Mouse (Mus musculus) macrophage (primary cell): ENCODE results near the gene Nup214. TPM values are rescaled to one million over a fixed set of nuclear protein-coding genes. Genes with fewer than 3 reads are reported as not detected.

Experiments
- H3K27ac ChIP-seq: fragments of 350-480 bp; formaldehyde crosslinking; 2 replicates; pipeline ENCODE4 v1.9.0; 2021
- H3K36me3 ChIP-seq: fragments of 350-480 bp; formaldehyde crosslinking; 2 replicates; pipeline ENCODE4 v1.9.0; 2021; ENCODE audit errors: inconsistent target
- H3K4me3 ChIP-seq: fragments of 350-480 bp; formaldehyde crosslinking; 2 replicates; pipeline ENCODE4 v1.9.0; 2021; ENCODE audit errors: inconsistent target
- H3K79me2 ChIP-seq: fragments of 350-480 bp; formaldehyde crosslinking; 2 replicates; pipeline ENCODE4 v1.9.0; 2021; ENCODE audit errors: inconsistent target
- WGBS: methylation state at CpG from one replicate; pipeline ENCODE4 v1.1.7; 2026; ENCODE audit warnings: inconsistent platforms; ENCODE audit not compliant: missing documents; 5-methylcytosine and 5-hydroxymethylcytosine counted together
- polyA plus RNA-seq: library from polyadenylated mRNA; stranded (reverse); fragments of 250-400 nt; gene quantifications from 3 replicates; pipeline ENCODE4 v1.2.4, GENCODE M21; 2018; ENCODE audit warnings: inconsistent platforms
- total RNA-seq, 78 experiments: library from RNA; depleted of rRNA; stranded (reverse); fragments of 250-400 nt; gene quantifications; 1 replicate in 9 of 78; 2 replicates in 24 of 78; 3 replicates in 43 of 78; 4 replicates in 2 of 78; pipeline ENCODE4 v1.2.4; 2018; ENCODE audit warnings: inconsistent platforms in 56 of 78

Gene Nup214
- total RNA-seq (2018; cell fraction: chromatin; rRNA removed) = 100 to 1,000 TPM in 25 of 26 experiments, 10 to 100 TPM in 1; 93.6 to 276 (median 190) TPM
- total RNA-seq (2018; cell fraction: cytosol; rRNA removed) = 10 to 100 TPM; 49.4 to 79.7 (median 65.7) TPM
- total RNA-seq (2018; cell fraction: nucleus; rRNA removed) = 100 to 1,000 TPM in 14 of 26 experiments, 10 to 100 TPM in 12; 62.0 to 177 (median 114) TPM
- polyA plus RNA-seq = 39.4 to 47.0 TPM (median 40.3 TPM) in 3 replicates

- H3K36me3 ChIP-seq = peaks cover 21% of the 10 kb centered on the region; the same call in 1 of the 2 replicates
- H3K4me3 ChIP-seq = peak within 1 kb of the TSS; percentile 94
- under 1% methylated on average over 60 of the region's 60 CpGs for WGBS
- H3K27ac ChIP-seq = peak within 1 kb of the TSS; percentile 46
- peaks cover 24% of the 10 kb centered on the region for H3K79me2 ChIP-seq
Measured at GRCm38 (mm10) chr2:31974141-31974808, at the start of gene Nup214. Gene Nup214 (plus strand): TSS chr2:31974436.

- 31% methylated on average over 9 of the region's 9 CpGs for WGBS
- Histone ChIP-seq H3K4me3 (no peak overlapping the region), H3K27ac (no peak overlapping the region), H3K36me3 (no peaks in the 10 kb centered on the region), H3K79me2 (no peaks in the 10 kb centered on the region)
Measured at GRCm38 (mm10) chr2:31924811-31925210, 49.4 kb upstream of the Nup214 start.

DNA sequence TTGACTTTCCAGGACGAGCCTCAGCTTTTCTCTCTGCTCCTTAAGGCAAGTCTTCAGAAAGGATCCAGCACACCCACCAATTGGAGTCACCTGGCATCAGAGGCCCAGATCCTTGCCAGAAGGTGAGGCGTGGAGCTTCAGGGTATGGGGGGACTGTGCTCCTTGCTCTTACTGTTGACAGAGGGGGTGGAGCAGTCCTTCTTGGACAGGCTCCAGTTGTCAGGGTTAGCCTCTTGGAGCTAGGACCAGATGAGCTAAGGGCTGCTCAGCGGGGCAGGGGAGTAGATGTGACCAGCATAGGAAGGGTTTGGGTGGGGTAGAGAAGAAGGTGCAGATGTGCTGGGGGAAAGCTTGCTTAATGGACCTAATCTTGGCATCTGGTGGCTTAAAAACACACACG lies 48.3 kb upstream of the Nup214 start:
- no peak overlapping the region for H3K27ac ChIP-seq
- H3K36me3 ChIP-seq = no peaks in the 10 kb centered on the region
- no peak overlapping the region for H3K4me3 ChIP-seq
- WGBS = 56% methylated on average over 4 of the region's 4 CpGs
- no peaks in the 10 kb centered on the region for H3K79me2 ChIP-seq

DNA sequence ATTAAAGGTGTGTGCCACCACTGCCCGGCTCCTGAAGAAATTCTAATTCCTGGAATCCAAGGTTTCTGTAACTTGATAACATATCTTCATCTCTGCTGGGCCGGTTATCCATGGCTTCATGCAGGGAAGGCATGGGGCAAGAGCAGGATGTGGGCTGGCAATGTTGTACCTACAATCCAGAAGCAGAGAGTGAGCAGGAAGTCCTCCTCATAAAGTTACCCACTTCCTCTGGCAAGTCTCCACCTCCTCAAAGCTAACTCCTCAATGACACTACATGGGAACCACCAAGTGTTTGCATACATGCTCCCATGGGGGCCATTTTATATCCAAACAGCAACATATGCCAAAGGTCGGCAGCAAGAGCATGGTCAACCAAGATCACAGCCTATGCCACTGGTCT lies 44.6 kb upstream of the Nup214 start:
- no peak overlapping the region for H3K27ac ChIP-seq
- 40% methylated on average over 3 of the region's 3 CpGs for WGBS
- H3K4me3 ChIP-seq = no peak overlapping the region
- no peaks in the 10 kb centered on the region for H3K79me2 ChIP-seq
- H3K36me3 ChIP-seq = no peaks in the 10 kb centered on the region

- H3K79me2 ChIP-seq = no peaks in the 10 kb centered on the region
- 79% methylated on average over 4 of the region's 4 CpGs for WGBS
- no peak overlapping the region for H3K4me3 ChIP-seq
- H3K27ac ChIP-seq = no peak overlapping the region
- H3K36me3 ChIP-seq = no peaks in the 10 kb centered on the region
Measured at GRCm38 (mm10) chr2:31934551-31934950, 39.7 kb upstream of the Nup214 start.

- H3K4me3 ChIP-seq = no peak overlapping the region
- H3K79me2 ChIP-seq = no peaks in the 10 kb centered on the region
- 45% methylated on average over 4 of the region's 4 CpGs for WGBS
- H3K27ac ChIP-seq = no peak overlapping the region
- H3K36me3 ChIP-seq = no peaks in the 10 kb centered on the region
Measured at GRCm38 (mm10) chr2:31935054-31935453, 39.2 kb upstream of the Nup214 start.

DNA sequence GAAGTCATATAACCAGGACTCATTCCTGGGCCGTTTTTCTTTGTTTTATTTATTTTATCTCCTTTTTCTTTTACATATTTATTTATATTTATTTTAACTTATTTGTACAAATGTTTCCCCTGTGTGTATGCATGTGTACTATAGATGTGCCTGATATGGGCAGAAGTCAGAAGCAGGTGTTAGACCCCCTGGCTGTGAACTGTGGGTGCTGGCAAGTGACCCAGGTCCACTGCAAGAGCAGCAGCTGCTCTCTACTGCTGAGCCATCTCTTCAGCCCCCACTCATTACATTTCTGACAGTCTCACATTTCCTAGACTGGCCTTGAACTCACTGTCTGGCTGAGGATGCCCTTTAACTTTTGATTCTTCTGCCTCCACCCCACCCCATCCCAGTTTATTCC lies 35.9 kb upstream of the Nup214 start:
- WGBS = 88% methylated on average over 1 of the region's 1 CpGs
- no peaks in the 10 kb centered on the region for H3K36me3 ChIP-seq
- no peaks in the 10 kb centered on the region for H3K79me2 ChIP-seq
- H3K27ac ChIP-seq = no peak overlapping the region
- no peak overlapping the region for H3K4me3 ChIP-seq

GRCm38 (mm10) chr2:31943011-31943410 lies 31.2 kb upstream of the Nup214 start:
- H3K36me3 ChIP-seq = no peaks in the 10 kb centered on the region
- WGBS = 44% methylated on average over 4 of the region's 4 CpGs
- no peak overlapping the region for H3K4me3 ChIP-seq
- no peaks in the 10 kb centered on the region for H3K79me2 ChIP-seq
- H3K27ac ChIP-seq = no peak overlapping the region

GRCm38 (mm10) chr2:31945580-31945979 lies 28.7 kb upstream of the Nup214 start:
- H3K79me2 ChIP-seq = no peaks in the 10 kb centered on the region
- no peak overlapping the region for H3K27ac ChIP-seq
- no peaks in the 10 kb centered on the region for H3K36me3 ChIP-seq
- H3K4me3 ChIP-seq = no peak overlapping the region
- 63% methylated on average over 2 of the region's 2 CpGs for WGBS

DNA sequence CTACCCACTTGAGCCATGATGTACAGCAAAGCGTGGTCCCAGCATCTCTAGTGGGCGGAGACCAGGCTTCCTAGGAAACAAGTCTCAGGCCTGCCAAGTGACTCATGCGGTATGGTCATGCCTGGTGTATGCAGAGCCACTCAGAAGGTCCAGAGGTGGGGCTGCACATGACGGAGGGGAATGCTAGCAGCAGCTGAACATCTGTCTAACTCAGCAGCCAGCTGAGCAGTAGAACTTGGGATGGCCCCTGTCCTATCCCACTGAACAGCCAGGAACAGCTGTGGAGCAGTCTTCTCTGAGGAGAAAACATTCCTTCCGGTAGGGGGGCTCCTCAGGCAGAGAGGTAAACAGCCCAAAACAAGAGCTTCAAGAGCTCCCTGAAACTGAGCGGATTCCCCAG lies 25.8 kb upstream of the Nup214 start:
- no peaks in the 10 kb centered on the region for H3K79me2 ChIP-seq
- no peak overlapping the region for H3K27ac ChIP-seq
- H3K36me3 ChIP-seq = no peaks in the 10 kb centered on the region
- H3K4me3 ChIP-seq = no peak overlapping the region
- WGBS = 85% methylated on average over 6 of the region's 6 CpGs

- H3K79me2 ChIP-seq = no peaks in the 10 kb centered on the region
- no peaks in the 10 kb centered on the region for H3K36me3 ChIP-seq
- no peak overlapping the region for H3K4me3 ChIP-seq
- WGBS = 75% methylated on average over 6 of the region's 6 CpGs
- H3K27ac ChIP-seq = no peak overlapping the region
Measured at GRCm38 (mm10) chr2:31948801-31949200, 25.4 kb upstream of the Nup214 start.

DNA sequence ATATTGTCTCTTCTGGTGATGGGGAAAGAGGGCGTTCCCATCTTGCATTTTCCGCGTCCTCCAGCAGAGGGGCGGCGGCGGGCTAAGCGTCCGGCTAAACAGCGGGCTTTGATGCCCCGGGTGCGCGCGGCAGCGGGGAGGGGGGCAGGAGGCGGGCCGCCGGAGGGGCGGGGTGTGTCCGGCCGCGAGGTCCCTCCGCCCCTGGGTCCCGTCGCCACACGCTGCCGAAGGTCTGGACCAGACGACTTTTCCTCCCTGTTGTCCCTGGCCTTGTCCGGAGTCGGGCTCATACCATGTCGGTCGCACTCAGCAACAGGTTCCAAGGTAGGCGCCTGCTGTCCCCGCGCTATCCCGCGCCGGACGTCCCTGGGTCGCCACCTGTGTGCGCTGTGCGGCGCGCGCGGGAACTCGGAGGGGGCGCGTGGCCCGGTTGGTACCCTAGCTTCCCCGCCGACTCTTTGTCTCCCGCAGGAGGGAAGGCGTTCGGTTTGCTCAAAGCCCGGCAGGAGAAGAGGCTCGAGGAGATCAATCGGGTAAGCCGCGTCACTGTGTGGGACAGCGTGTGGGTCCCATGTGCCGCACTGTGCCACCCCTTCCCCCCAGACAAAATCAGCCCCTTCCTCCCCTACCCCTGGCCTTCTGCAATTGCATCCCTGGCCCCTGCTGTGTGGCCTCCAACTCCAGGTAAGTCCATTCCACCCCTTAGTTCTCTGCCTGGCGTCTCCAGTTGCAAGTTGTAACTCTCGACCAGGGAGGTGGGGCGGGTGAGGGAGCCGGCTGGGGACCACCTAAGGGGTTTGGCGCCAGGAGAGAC lies 24.0 kb upstream of the Nup214 start, which contains the start of gene Aif1l:
Gene Aif1l, plus strand, starts transcription at position 82 of the 814 bp plus-strand sequence.
- no peaks in the 10 kb centered on the region for H3K36me3 ChIP-seq
- H3K27ac ChIP-seq = no peak within 1 kb of the TSS
- no peak within 1 kb of the TSS for H3K4me3 ChIP-seq
- WGBS = 2% methylated on average over 53 of the region's 66 CpGs
- H3K79me2 ChIP-seq = no peaks in the 10 kb centered on the region

DNA sequence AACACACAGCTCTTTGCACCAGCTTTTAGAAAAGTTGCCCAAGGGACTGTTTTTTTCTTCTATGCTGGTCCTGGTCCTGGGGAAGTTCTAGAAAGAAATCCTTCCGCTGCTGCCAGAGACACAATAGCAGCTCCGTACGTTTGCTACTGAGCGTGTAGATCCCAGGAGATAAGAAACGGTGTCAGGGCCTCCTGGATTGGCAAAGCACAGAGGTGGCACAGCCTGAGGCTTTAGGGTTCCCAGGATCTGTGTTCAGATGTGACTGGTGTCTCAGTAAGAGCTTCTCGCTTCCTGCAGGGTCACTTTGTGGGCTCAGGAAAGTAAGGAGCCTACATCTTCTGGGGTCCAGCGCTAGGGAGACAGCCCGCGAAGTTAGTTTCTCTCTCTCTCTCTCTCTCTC lies 23.3 kb upstream of the Nup214 start:
- no peak overlapping the region for H3K4me3 ChIP-seq

DNA sequence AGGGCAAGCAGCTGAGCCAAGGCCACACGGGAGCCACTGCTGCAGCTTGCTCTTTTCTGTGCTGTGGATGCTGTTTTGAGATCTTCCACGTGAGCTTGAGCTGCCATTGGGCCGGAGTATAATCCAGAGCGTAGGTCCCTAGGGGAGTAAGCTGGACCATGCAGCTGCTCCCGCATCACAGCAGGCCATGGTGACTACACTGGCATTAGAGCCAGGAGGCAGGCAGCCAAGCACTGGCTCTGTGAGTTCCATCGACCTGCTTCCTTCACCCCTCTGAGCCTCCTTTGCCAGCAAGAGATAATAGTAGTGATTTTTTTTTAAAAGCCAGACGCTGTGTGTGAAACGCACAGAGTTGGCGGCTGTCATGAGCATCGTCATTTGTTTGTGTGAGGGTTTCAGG lies 22.0 kb upstream of the Nup214 start:
- WGBS = 93% methylated on average over 10 of the region's 10 CpGs
- no peak overlapping the region for H3K4me3 ChIP-seq
- no peaks in the 10 kb centered on the region for H3K36me3 ChIP-seq
- no peak overlapping the region for H3K27ac ChIP-seq
- no peaks in the 10 kb centered on the region for H3K79me2 ChIP-seq

More for the DNA sequence above, 23.3 kb upstream of the Nup214 start:
- 47% methylated on average over 9 of the region's 9 CpGs for WGBS
- Histone ChIP-seq H3K27ac (no peak overlapping the region), H3K79me2 (no peaks in the 10 kb centered on the region), H3K36me3 (no peaks in the 10 kb centered on the region)

- Histone ChIP-seq H3K36me3 (no peaks in the 10 kb centered on the region), H3K79me2 (no peaks in the 10 kb centered on the region), H3K4me3 (no peak overlapping the region), H3K27ac (no peak overlapping the region)
- 88% methylated on average over 3 of the region's 3 CpGs for WGBS
Measured at GRCm38 (mm10) chr2:31952725-31953124, 21.5 kb upstream of the Nup214 start.
